Mouse (Mus musculus): ENCODE measurements around the gene BC030867. TPM values are rescaled to one million over a fixed set of nuclear protein-coding genes. Genes with fewer than 3 reads are reported as not detected.

BC030867 gene
- total RNA-seq, 4 experiments from 2014 or later, result 0.41 to 0.83 (median 0.56) TPM

Small RNA genes lying within 50 kb of the gene (microRNA-seq; reads per million reads assigned to microRNA genes)
- 1.9 to 4.9 reads per million in 2 experiments for gene Mir8101

Other genes with a start within 250 kb of the BC030867 start
- gene Mpp3, start 220.4 kb upstream of the BC030867 start, total RNA-seq (2022), result 10 to 100 TPM; 14.5 to 75.4 (median 38.7) TPM
- gene Cd300lg, start 207.4 kb upstream of the BC030867 start, total RNA-seq (2022), result 10 to 100 TPM; 40.5 to 84.1 (median 56.3) TPM
- gene Mpp2, start 160.4 kb upstream of the BC030867 start, total RNA-seq (2022), result 10 to 100 TPM; 12.6 to 29.0 (median 15.2) TPM
- not detected for gene Ppy, start 147.6 kb upstream of the BC030867 start, total RNA-seq (2022)
- not detected for gene Pyy, start 141.1 kb upstream of the BC030867 start, total RNA-seq (2022)
- gene Nags, start 103.4 kb upstream of the BC030867 start, total RNA-seq (2022), result 1 to 10 TPM in 2 of 4 experiments, under 1 TPM in 2; 0.20 to 3.0 (median 1.6) TPM
- gene Tmem101, start 92.5 kb upstream of the BC030867 start, total RNA-seq (2022), result 10 to 100 TPM; 18.0 to 21.8 (median 19.7) TPM
- 10 to 100 TPM; 67.2 to 86.9 (median 81.0) TPM for gene Lsm12, start 63.6 kb upstream of the BC030867 start, total RNA-seq (2022)
- gene G6pc3, start 59.3 kb upstream of the BC030867 start, total RNA-seq (2022), result 100 to 1,000 TPM; 143 to 173 (median 158) TPM
- gene Hdac5, start 18.7 kb upstream of the BC030867 start, total RNA-seq (2022), result 100 to 1,000 TPM; 100 to 175 (median 132) TPM
- gene Asb16, start 19.9 kb downstream of the BC030867 start, total RNA-seq (2022), result 1 to 10 TPM in 2 of 4 experiments, under 1 TPM in 2; 0.20 to 1.2 (median 0.78) TPM
- 10 to 100 TPM; 59.6 to 67.4 (median 63.3) TPM for gene Tmub2, start 36.0 kb downstream of the BC030867 start, total RNA-seq (2022)
- 10 to 100 TPM; 51.0 to 53.8 (median 52.3) TPM for gene Atxn7l3, start 47.7 kb downstream of the BC030867 start, total RNA-seq (2022)
- 100 to 1,000 TPM in 1 of 4 experiments, 10 to 100 TPM in 3; 87.3 to 115 (median 94.5) TPM for gene Ubtf, start 70.9 kb downstream of the BC030867 start, total RNA-seq (2022)
- under 1 TPM; 0.06 to 0.70 (median 0.31) TPM for gene Slc4a1, start 117.3 kb downstream of the BC030867 start, total RNA-seq (2022)
- gene Rundc3a, start 144.5 kb downstream of the BC030867 start, total RNA-seq (2022), result 10 to 100 TPM; 53.9 to 83.9 (median 77.5) TPM
- gene Slc25a39, start 159.1 kb downstream of the BC030867 start, total RNA-seq (2022), result 100 to 1,000 TPM; 343 to 469 (median 379) TPM
- 100 to 1,000 TPM; 171 to 220 (median 202) TPM for gene Grn, start 181.4 kb downstream of the BC030867 start, total RNA-seq (2022)
- 1 to 10 TPM; 3.8 to 6.2 (median 5.0) TPM for gene Fam171a2, start 198.8 kb downstream of the BC030867 start, total RNA-seq (2022)
- gene Itga2b, start 221.2 kb downstream of the BC030867 start, total RNA-seq (2022), result 1 to 10 TPM; 2.9 to 4.7 (median 4.1) TPM

Measured in adrenal gland, adult 8-10 months (tissue).